Mouse (Mus musculus) layer of hippocampus, adult 9-11 months (tissue): ENCODE measurements around the gene Cavin1.
"Not testable (repeated sequence)": the region's sequence is repeated elsewhere in the genome, so short reads cannot be mapped to it uniquely, and the experiment has no call there.

Experiments used
- DNase-seq: peaks from one replicate; pipeline ENCODE4 v3.0.0; 2022

Gene Cavin1

GRCm38 (mm10) chr11:100970557-100970937 lies at the start of gene Cavin1:
Gene Cavin1 (minus strand): TSS chr11:100970887.
- DNase-seq: no peak

- no peak for DNase-seq
Observed at GRCm38 (mm10) chr11:101011641-101012040, 41.0 kb upstream of the Cavin1 start.

GRCm38 (mm10) chr11:101009888-101010784 lies 39.4 kb upstream of the Cavin1 start:
- DNase-seq: no peak

GRCm38 (mm10) chr11:101009046-101009887 lies 38.6 kb upstream of the Cavin1 start, which contains the start of gene Atp6v0a1:
Gene Atp6v0a1 (plus strand): TSS chr11:101009452.
- peak; percentile 98 for DNase-seq

GRCm38 (mm10) chr11:101008206-101009045 lies 37.7 kb upstream of the Cavin1 start:
- DNase-seq: peak; percentile 55

GRCm38 (mm10) chr11:101003025-101003685 lies 32.5 kb upstream of the Cavin1 start:
- DNase-seq: no peak

- DNase-seq: not testable (repeated sequence)
Observed at GRCm38 (mm10) chr11:101001875-101002552, 31.3 kb upstream of the Cavin1 start.

- no peak for DNase-seq
Observed at GRCm38 (mm10) chr11:100999254-100999653, 28.6 kb upstream of the Cavin1 start.

- no peak for DNase-seq
Observed at GRCm38 (mm10) chr11:100998836-100999235, 28.1 kb upstream of the Cavin1 start.

- no peak for DNase-seq
Observed at GRCm38 (mm10) chr11:100996501-100996900, 25.8 kb upstream of the Cavin1 start.

- DNase-seq: no peak
Observed at GRCm38 (mm10) chr11:100994655-100995054, 24.0 kb upstream of the Cavin1 start.

- no peak for DNase-seq
Observed at GRCm38 (mm10) chr11:100994233-100994632, 23.5 kb upstream of the Cavin1 start.

GRCm38 (mm10) chr11:100993437-100993836 lies 22.8 kb upstream of the Cavin1 start:
- no peak for DNase-seq

- DNase-seq: no peak
Observed at GRCm38 (mm10) chr11:100991027-100991534, 20.4 kb upstream of the Cavin1 start.

- DNase-seq: no peak
Observed at GRCm38 (mm10) chr11:100989666-100990065, 19.0 kb upstream of the Cavin1 start.

GRCm38 (mm10) chr11:100988674-100989073 lies 18.0 kb upstream of the Cavin1 start:
- DNase-seq: no peak

- no peak for DNase-seq
Observed at GRCm38 (mm10) chr11:100985607-100986006, 14.9 kb upstream of the Cavin1 start.

GRCm38 (mm10) chr11:100983778-100984131 lies 13.1 kb upstream of the Cavin1 start:
- DNase-seq: no peak

- DNase-seq: peak; percentile 61
Observed at GRCm38 (mm10) chr11:100983125-100983777, 12.6 kb upstream of the Cavin1 start.

- no peak for DNase-seq
Observed at GRCm38 (mm10) chr11:100982087-100982486, 11.4 kb upstream of the Cavin1 start.

- no peak for DNase-seq
Observed at GRCm38 (mm10) chr11:100981236-100981635, 10.5 kb upstream of the Cavin1 start.
